Mouse (Mus musculus): ENCODE measurements around the gene A730049H05Rik.

DNA sequence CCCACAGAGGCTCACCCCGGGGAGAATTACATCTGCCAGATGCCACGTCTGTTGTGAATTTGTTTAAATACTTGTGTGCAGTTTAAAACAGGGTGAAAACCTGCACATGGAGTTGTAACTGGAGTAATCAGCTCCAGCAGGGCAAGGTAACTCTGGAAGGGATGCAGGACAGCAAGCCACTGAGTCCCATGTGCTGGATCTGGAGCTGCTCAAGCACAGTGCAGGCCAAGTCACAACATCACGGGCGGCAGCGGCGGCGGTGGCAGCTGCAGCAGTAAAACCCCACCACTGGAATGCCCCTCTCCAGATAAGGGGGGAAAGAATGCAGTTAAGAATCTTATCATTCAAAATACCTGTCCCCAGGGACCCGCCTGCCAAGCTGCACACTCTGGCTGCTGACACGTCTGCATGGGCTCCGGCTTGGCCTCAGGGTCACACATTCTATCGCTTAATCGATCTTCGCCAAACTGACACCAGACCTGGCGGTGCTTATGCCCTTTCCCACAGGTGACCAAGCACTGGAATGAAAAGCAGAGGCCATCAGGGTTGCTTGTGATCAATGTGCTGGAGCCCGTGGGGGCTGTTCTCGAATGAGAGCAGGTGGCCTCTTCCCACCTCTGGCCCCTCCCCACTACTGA lies 53.4 kb downstream of the A730049H05Rik start:
- TF ChIP-seq POLR2A (IDR thresholded peaks at IDR 0.05; ENCODE audit: insufficient read depth, low read depth, low read length) (no peak), CTCF (IDR thresholded peaks at IDR 0.05; ENCODE audit: insufficient read depth, low read depth, low read length) (no peak)
